Mouse (Mus musculus): Measurements from ENCODE around the gene Selenos. TPM values are rescaled to one million over a fixed set of nuclear protein-coding genes. Genes with fewer than 3 reads are reported as not detected.

The Selenos gene
- total and polyA plus RNA-seq, 3 experiments, result 79.9 to 103 TPM; not detected in 1

DNA sequence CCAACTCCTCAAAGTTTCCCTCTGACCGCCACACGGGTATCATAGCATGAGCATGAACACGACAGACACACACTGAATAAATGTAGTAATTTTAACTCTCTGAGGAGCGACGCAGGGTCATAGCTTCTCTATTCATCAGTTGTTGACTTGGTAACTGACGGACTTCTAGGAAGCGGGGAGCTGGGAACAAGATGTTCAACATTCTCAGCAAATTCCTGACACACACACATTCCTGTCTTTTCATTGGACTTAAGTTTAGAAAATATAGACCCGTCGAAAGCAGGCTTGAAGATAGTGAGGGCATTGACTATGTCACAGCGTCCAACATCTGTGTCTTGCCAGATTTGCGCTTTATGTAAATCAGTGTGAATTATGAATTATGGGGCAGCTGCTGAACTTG, 27.8 kb downstream of the Selenos start:
- H3K9me3 ChIP-seq (replicated peaks; ENCODE audit: insufficient read depth, low read length), result no peaks in the 10 kb centered on the region
- peaks cover 0 to 9% of the 10 kb centered on the region in 2 experiments; a peak in 2 of 4 replicates for H3K36me3 ChIP-seq (ENCODE audit: control insufficient read depth in 1 of 2, insufficient read depth in 2 of 2, low read length in 2 of 2)
- peaks cover 12% of the 10 kb centered on the region for H3K79me2 ChIP-seq (ENCODE audit: control insufficient read depth, insufficient read depth, low read length, poor library complexity)
- no peak for DNase-seq (ENCODE audit: low read depth, low spot score)
- H3K27ac ChIP-seq (ENCODE audit: control insufficient read depth, low read depth, low read length), result no peak overlapping the region
- peaks cover 2 to 14% of the 10 kb centered on the region in 2 experiments for H3K4me1 ChIP-seq (ENCODE audit: control insufficient read depth in 1 of 2, insufficient read depth in 2 of 2, low read length in 2 of 2)
- H3K4me3 ChIP-seq (ENCODE audit: control insufficient read depth in 1 of 2, insufficient read depth in 1 of 2, low read depth in 2 of 2, low read length in 2 of 2), result no peak overlapping the region
- no peak for TF ChIP-seq GATA1 (IDR thresholded peaks at IDR 0.05; ENCODE audit: low read depth, low read length)
- TF ChIP-seq TAL1 (IDR thresholded peaks at IDR 0.05; ENCODE audit: low read length), result no peak
- TF ChIP-seq MAX (IDR thresholded peaks at IDR 0.05; ENCODE audit: low read length), result no peak
- TF ChIP-seq CHD2 (IDR thresholded peaks at IDR 0.05; ENCODE audit: low read length), result no peak
- TF ChIP-seq MAFK (IDR thresholded peaks at IDR 0.05; ENCODE audit: borderline replicate concordance, low read depth, low read length), result no peak
- TF ChIP-seq BHLHE40 (IDR thresholded peaks at IDR 0.05; ENCODE audit: borderline replicate concordance, low read depth, low read length), result no peak
- no peak for TF ChIP-seq SMC3 (IDR thresholded peaks at IDR 0.05; ENCODE audit: low read depth, low read length)
- no peak for TF ChIP-seq ZMIZ1 (IDR thresholded peaks at IDR 0.05; ENCODE audit: low read depth, low read length)
- no peak for TF ChIP-seq JUND (IDR thresholded peaks at IDR 0.05; ENCODE audit: low read depth, low read length)
- no peak for TF ChIP-seq TBP (IDR thresholded peaks at IDR 0.05; ENCODE audit: low read depth, low read length)
- no peak for TF ChIP-seq HCFC1 (IDR thresholded peaks at IDR 0.05; ENCODE audit: low read depth, low read length)
- TF ChIP-seq TCF12 (IDR thresholded peaks at IDR 0.05; ENCODE audit: low read depth, low read length), result no peak
- no peaks in the 10 kb centered on the region for H3K27me3 ChIP-seq (ENCODE audit: control insufficient read depth in 1 of 2, insufficient read depth in 2 of 2, low read length in 2 of 2)
- no peak overlapping the region for H3K9ac ChIP-seq (ENCODE audit: control insufficient read depth, low read depth, low read length, poor library complexity, severe bottlenecking)

DNA sequence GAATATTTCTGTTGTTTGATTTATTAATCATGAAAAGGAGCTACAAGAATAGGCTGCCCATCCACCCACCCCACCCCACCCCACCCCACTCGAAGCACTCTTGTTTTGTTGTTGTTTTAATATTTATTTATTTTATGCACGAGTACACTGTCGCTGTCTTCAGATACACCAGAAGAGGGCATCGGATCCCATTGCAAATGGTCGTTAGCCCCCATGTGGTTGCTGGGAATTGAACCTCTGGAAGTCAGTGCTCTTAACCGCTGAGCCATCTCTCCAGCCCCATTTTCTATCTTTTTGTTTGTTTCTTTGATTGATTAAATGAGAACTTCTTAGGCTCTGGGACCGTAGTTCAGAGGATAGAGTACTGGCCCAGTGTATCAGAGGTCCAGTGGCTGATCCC, 28.5 kb downstream of the Selenos start:
- Histone ChIP-seq H3K4me3 (ENCODE audit: control insufficient read depth in 1 of 2, insufficient read depth in 1 of 2, low read depth in 2 of 2, low read length in 2 of 2) (peak overlapping the region; percentile 82 to 84), H3K27me3 (ENCODE audit: control insufficient read depth in 1 of 2, insufficient read depth in 2 of 2, low read length in 2 of 2) (no peaks in the 10 kb centered on the region), H3K27ac (ENCODE audit: control insufficient read depth, low read depth, low read length) (peak overlapping the region; percentile 44), H3K4me1 (ENCODE audit: control insufficient read depth in 1 of 2, insufficient read depth in 2 of 2, low read length in 2 of 2) (peaks cover 2 to 14% of the 10 kb centered on the region in 2 experiments), H3K9me3 (replicated peaks; ENCODE audit: insufficient read depth, low read length) (no peaks in the 10 kb centered on the region), H3K79me2 (ENCODE audit: control insufficient read depth, insufficient read depth, low read length, poor library complexity) (peaks cover 16% of the 10 kb centered on the region), H3K36me3 (ENCODE audit: control insufficient read depth in 1 of 2, insufficient read depth in 2 of 2, low read length in 2 of 2) (peaks cover 0 to 9% of the 10 kb centered on the region in 2 experiments; a peak in 2 of 4 replicates), H3K9ac (ENCODE audit: control insufficient read depth, low read depth, low read length, poor library complexity, severe bottlenecking) (peak overlapping the region; percentile 88)
- peak; percentile 78 for DNase-seq (ENCODE audit: low read depth, low spot score)
- no peak for TF ChIP-seq MEF2A (IDR thresholded peaks at IDR 0.05; ENCODE audit: extremely low read depth, insufficient replicate concordance, low read depth, low read length, poor library complexity, severe bottlenecking)
- TF ChIP-seq POLR2AphosphoS2 (IDR thresholded peaks at IDR 0.05; ENCODE audit: low read length), result no peak
- no peak for TF ChIP-seq UBTF (IDR thresholded peaks at IDR 0.05; ENCODE audit: borderline replicate concordance, insufficient read depth, low read depth, low read length)
- peak; percentile 42; the same call in 1 of the 2 replicates for TF ChIP-seq MXI1 (IDR thresholded peaks at IDR 0.05; ENCODE audit: low read depth, low read length)
- TF ChIP-seq MYC (IDR thresholded peaks at IDR 0.05; ENCODE audit: low read depth, low read length), result 0 out of 2 replicates have a peak, but pooled peaks have one; percentile 53
- no peak for TF ChIP-seq GATA1 (IDR thresholded peaks at IDR 0.05; ENCODE audit: low read depth, low read length)
- no peak for TF ChIP-seq TCF12 (IDR thresholded peaks at IDR 0.05; ENCODE audit: low read depth, low read length)
- TF ChIP-seq E2F4 (IDR thresholded peaks at IDR 0.05; ENCODE audit: borderline replicate concordance, low read depth, low read length), result no peak
- TF ChIP-seq BHLHE40 (IDR thresholded peaks at IDR 0.05; ENCODE audit: borderline replicate concordance, low read depth, low read length), result no peak
- peak; percentile 26 to 64 (median 27); a peak in 5 of 6 replicates for TF ChIP-seq CTCF (IDR thresholded peaks at IDR 0.05 in 2 of 3, conservative IDR thresholded peaks at IDR 0.05 in 1 of 3; ENCODE audit: control insufficient read depth in 1 of 3, insufficient read depth in 1 of 3, low read depth in 2 of 3, low read length in 3 of 3, poor library complexity in 1 of 3, severe bottlenecking in 1 of 3)
- TF ChIP-seq ELF1 (IDR thresholded peaks at IDR 0.05; ENCODE audit: low read depth, low read length), result no peak
- TF ChIP-seq SMC3 (IDR thresholded peaks at IDR 0.05; ENCODE audit: low read depth, low read length), result peak; percentile 64
- no peak for TF ChIP-seq CHD2 (IDR thresholded peaks at IDR 0.05; ENCODE audit: low read length)
- TF ChIP-seq RAD21 (IDR thresholded peaks at IDR 0.05; ENCODE audit: low read depth, low read length), result peak; percentile 43
- TF ChIP-seq ZKSCAN1 (IDR thresholded peaks at IDR 0.05; ENCODE audit: low read depth, low read length), result no peak
- TF ChIP-seq ZC3H11A (IDR thresholded peaks at IDR 0.05; ENCODE audit: low read depth, low read length), result peak; percentile 54
- no peak for TF ChIP-seq ETS1 (IDR thresholded peaks at IDR 0.05; ENCODE audit: low read depth, low read length)
- TF ChIP-seq ZNF384 (IDR thresholded peaks at IDR 0.05; ENCODE audit: low read depth, low read length), result no peak
- no peak for TF ChIP-seq JUND (IDR thresholded peaks at IDR 0.05; ENCODE audit: low read depth, low read length)
- TF ChIP-seq TBP (IDR thresholded peaks at IDR 0.05; ENCODE audit: low read depth, low read length), result no peak
- TF ChIP-seq USF1 (IDR thresholded peaks at IDR 0.05; ENCODE audit: low read depth, low read length), result no peak
- TF ChIP-seq SIN3A (IDR thresholded peaks at IDR 0.05; ENCODE audit: low read length), result no peak
- no peak for TF ChIP-seq GABPA (IDR thresholded peaks at IDR 0.05; ENCODE audit: low read depth, low read length)
- no peak for TF ChIP-seq EP300 (IDR thresholded peaks at IDR 0.05; ENCODE audit: low read depth in 1 of 2, low read length in 2 of 2)
- TF ChIP-seq MAFK (IDR thresholded peaks at IDR 0.05; ENCODE audit: borderline replicate concordance, low read depth, low read length), result no peak
